Mouse (Mus musculus) gastrocnemius, adult 18-20 months (tissue): Measurements from ENCODE around the gene Gm8890. TPM values are rescaled to one million over a fixed set of nuclear protein-coding genes. Genes with fewer than 3 reads are reported as not detected.
"Not testable (repeated sequence)": the region's sequence is repeated elsewhere in the genome, so short reads cannot be mapped to it uniquely, and the experiment has no call there.

Experiments used
- DNase-seq: peaks from one replicate; pipeline ENCODE4 v3.0.0; 2021; ENCODE audit warnings: low spot score
- long read RNA-seq, 2 experiments: library from polyadenylated mRNA; stranded (forward); transcript quantifications; one replicate each; pipeline ENCODE4 v2.0.0; 2021
- total RNA-seq, 2 experiments: library from RNA; stranded (reverse); gene quantifications; 2 replicates each; pipeline ENCODE4 v1.2.3; 2021

Gm8890 gene
- total RNA-seq: not detected
- long read RNA-seq, experiment 1: 0 reads
- long read RNA-seq, experiment 2: 0 reads

- not testable (repeated sequence) for DNase-seq
Observed at GRCm38 (mm10) chr5:11255733-11256132, at the start of gene Gm8890. Gene Gm8890 (plus strand): TSS chr5:11256033.

- DNase-seq: not testable (repeated sequence)
Observed at GRCm38 (mm10) chr5:11256221-11256620, 388 bp downstream of the Gm8890 start.

Other genes with a start within 250 kb of the Gm8890 start
- gene Gm8879, start 128.4 kb upstream of the Gm8890 start, total RNA-seq: not detected
- not detected for gene Gm5861, start 73.0 kb upstream of the Gm8890 start, total RNA-seq
- not detected for gene Speer1, start 85.5 kb downstream of the Gm8890 start, total RNA-seq
- not detected for gene Gm8897, start 160.4 kb downstream of the Gm8890 start, total RNA-seq
- not detected for gene Gm8906, start 246.7 kb downstream of the Gm8890 start, total RNA-seq